Mouse (Mus musculus) cerebellum, adult 2 months (tissue): ENCODE measurements around the gene Trmt1l. TPM values are rescaled to one million over a fixed set of nuclear protein-coding genes. Genes with fewer than 3 reads are reported as not detected.

Experiments used
- DNase-seq, 2 experiments: peaks; one replicate each; pipeline ENCODE4 v3.0.0; 2021
- H3K27ac ChIP-seq: fragments of 200-500 bp; 2 replicates; pipeline ENCODE4 v1.5.1; 2012; ENCODE audit warnings: low read length, control low read depth, inconsistent platforms; ENCODE audit not compliant: insufficient read depth
- H3K27me3 ChIP-seq: fragments of 200-500 bp; 2 replicates; pipeline ENCODE4 v1.6.1; 2012; ENCODE audit warnings: inconsistent platforms, mild to moderate bottlenecking, low read length, moderate library complexity; ENCODE audit not compliant: control insufficient read depth, insufficient read depth
- H3K4me1 ChIP-seq: fragments of 200-500 bp; 2 replicates; pipeline ENCODE4 v1.6.1; 2011; ENCODE audit warnings: low read length; ENCODE audit not compliant: control insufficient read depth, insufficient read depth
- H3K4me3 ChIP-seq: fragments of 200-500 bp; replicated peaks from 2 replicates; pipeline ENCODE3; 2011; ENCODE audit warnings: mild to moderate bottlenecking, low read depth, low read length, control low read depth; ENCODE audit not compliant: insufficient read depth
- CTCF ChIP-seq: fragments of 200-500 bp; IDR thresholded peaks from 2 replicates; pipeline ENCODE4 v1.5.1; 2011; ENCODE audit warnings: low read depth, mild to moderate bottlenecking, control low read depth, low read length, moderate library complexity, borderline replicate concordance; ENCODE audit not compliant: insufficient read depth
- POLR2A ChIP-seq: fragments of 200-500 bp; IDR thresholded peaks from 2 replicates; pipeline ENCODE4 v1.6.1; 2011; ENCODE audit warnings: low read length, control low read depth, borderline replicate concordance; ENCODE audit not compliant: insufficient read depth
- WGBS: fragments of 180-500 bp; shearing (Covaris S2); methylation state at CpG from one replicate; pipeline ENCODE4 v1.1.7; 2018; 5-methylcytosine and 5-hydroxymethylcytosine counted together
- polyA plus RNA-seq: library from polyadenylated mRNA; depleted of rRNA; stranded (reverse); fragments of >200 nt; gene quantifications from 2 replicates; pipeline ENCODE4 v1.2.3, GENCODE M21; 2012

The Trmt1l gene
- polyA plus RNA-seq, 1 experiment: 30.8 TPM

DNA sequence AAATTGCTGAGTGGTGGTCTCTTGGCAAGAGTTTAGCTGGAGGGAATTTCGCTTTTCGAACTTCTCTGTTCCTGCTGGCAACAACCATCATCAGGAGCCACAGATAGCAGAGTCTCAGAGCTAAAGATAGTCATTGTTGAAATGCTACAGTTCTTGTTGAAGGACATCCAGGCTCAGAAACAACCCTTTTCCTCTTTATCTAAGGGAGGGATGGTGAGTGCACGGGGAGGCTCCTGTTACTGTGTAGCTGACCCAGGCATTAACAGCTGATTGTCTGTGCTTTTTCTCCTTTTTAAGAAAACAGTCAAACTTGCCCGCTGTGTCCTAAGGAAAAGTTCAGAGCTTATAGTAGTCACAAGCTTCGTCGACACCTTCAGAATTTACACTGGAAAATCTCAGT lies 7.1 kb downstream of the Trmt1l start:
- no peak overlapping the region for H3K27ac ChIP-seq
- H3K27me3 ChIP-seq: no peaks in the 10 kb centered on the region
- no peaks in the 10 kb centered on the region for H3K4me1 ChIP-seq
- TF ChIP-seq CTCF (no peak), POLR2A (no peak)
- no peak overlapping the region for H3K4me3 ChIP-seq
- 89% methylated on average over 6 of the region's 6 CpGs for WGBS
- DNase-seq: no peak

DNA sequence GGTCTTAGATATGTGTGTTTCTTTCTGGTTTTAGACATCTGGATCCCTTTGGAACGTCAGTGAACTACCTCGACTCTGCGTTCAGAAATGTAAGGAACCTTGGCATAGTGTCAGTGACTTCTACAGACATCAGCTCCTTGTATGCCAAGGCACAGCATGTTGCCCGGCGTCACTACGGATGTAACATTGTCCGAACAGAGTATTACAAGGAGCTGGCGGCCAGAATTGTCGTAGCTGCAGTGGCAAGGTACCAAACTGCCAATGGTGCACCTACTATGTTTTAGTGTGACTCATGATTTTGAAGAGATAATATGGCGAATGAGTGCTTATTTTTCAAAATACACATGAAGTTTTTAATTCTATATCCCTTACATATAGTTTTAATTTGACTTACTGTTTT lies 21.5 kb downstream of the Trmt1l start:
- peak; percentile 15 to 56 for DNase-seq
- Histone ChIP-seq H3K27me3 (no peaks in the 10 kb centered on the region), H3K4me3 (no peak overlapping the region), H3K4me1 (no peaks in the 10 kb centered on the region), H3K27ac (no peak overlapping the region)
- TF ChIP-seq CTCF (no peak), POLR2A (no peak)
- WGBS: 17% methylated on average over 10 of the region's 10 CpGs

DNA sequence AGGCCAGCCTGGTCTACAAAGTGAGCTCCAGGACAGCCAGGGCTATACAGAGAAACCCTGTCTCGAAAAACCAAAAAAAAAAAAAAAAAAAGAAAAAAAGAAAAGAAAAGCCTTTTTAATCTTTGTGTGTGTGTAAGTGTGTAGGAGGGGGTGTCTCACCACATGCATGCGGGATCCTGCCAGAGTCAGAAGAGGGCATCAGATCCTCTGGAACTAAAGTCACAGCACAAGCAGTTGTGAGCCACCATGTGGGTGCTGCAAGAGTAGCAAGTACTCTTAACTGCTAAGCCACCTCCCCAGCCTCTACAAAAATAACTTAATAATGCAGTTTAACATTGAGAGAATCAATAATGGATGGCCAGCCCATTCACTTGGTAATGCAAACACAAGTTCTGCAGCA lies 22.5 kb downstream of the Trmt1l start:
- Histone ChIP-seq H3K4me1 (no peaks in the 10 kb centered on the region), H3K4me3 (no peak overlapping the region), H3K27ac (no peak overlapping the region), H3K27me3 (no peaks in the 10 kb centered on the region)
- TF ChIP-seq CTCF (no peak), POLR2A (no peak)
- 97% methylated on average over 1 of the region's 2 CpGs for WGBS
- DNase-seq: no peak

DNA sequence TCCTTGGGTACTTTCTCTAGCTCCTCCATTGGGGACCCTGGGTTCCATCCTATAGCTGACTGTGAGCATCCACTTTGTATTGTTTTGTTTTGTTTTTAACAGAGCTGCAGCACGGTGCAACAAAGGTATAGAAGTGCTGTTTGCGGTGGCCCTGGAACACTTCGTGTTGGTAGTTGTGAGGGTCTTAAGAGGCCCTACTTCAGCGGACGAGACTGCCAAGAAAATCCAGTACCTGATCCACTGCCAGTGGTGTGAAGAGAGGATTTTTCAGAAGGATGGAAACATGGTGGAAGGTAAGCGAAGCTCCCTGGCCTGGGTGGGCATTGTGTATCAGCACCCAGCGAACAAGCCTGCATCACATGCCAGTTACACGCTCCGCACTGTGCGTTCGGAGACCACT lies 23.6 kb downstream of the Trmt1l start:
- H3K4me3 ChIP-seq: no peak overlapping the region
- TF ChIP-seq POLR2A: no peak
- TF ChIP-seq CTCF: no peak
- no peak for DNase-seq
- 95% methylated on average over 11 of the region's 11 CpGs for WGBS
- H3K27me3 ChIP-seq: no peaks in the 10 kb centered on the region
- H3K4me1 ChIP-seq: no peaks in the 10 kb centered on the region
- no peak overlapping the region for H3K27ac ChIP-seq

DNA sequence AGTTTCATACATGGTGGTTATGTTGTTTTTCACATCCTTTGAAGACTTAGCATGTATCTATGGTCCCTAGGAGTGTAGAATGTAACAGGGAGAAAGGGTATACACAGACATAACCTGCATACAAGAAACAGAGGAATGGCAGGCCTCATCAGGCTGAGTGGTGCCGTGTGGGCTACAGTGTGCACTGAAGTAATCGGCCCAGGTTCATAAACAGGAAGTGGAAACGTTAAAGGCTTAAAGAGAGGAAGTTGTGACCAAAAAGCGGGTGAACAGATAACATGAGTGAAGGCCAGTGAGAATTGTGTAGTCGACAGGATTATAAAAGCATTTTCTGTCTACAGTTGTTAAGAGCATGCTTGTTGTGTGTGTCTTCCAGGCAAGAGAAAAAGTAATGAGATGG lies 28.7 kb downstream of the Trmt1l start:
- no peaks in the 10 kb centered on the region for H3K27me3 ChIP-seq
- TF ChIP-seq POLR2A: no peak
- no peak for TF ChIP-seq CTCF
- H3K4me1 ChIP-seq: no peaks in the 10 kb centered on the region
- no peak for DNase-seq
- H3K4me3 ChIP-seq: no peak overlapping the region
- WGBS: 89% methylated on average over 5 of the region's 5 CpGs
- H3K27ac ChIP-seq: no peak overlapping the region

DNA sequence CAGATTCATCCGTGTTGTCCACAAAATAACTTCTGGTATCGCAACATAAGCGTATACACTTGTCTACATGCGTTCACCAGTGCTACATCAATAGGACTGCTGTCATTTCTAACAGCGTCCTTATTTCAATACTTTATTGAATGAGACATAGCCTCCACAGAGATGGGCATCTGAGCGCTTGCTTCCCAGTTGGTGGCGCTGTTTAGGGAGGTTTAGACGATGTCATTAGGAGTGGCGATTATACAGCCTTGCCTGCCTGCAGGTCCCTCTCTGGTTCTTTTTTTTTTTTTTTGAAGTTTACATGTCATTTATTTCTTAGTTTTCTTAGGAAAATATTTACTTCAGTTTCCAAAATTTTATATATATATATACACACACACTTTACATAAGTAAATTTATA lies 32.9 kb downstream of the Trmt1l start:
- no peak overlapping the region for H3K27ac ChIP-seq
- H3K27me3 ChIP-seq: no peaks in the 10 kb centered on the region
- no peak for TF ChIP-seq POLR2A
- no peak for TF ChIP-seq CTCF
- DNase-seq: no peak
- 78% methylated on average over 9 of the region's 9 CpGs for WGBS
- no peaks in the 10 kb centered on the region for H3K4me1 ChIP-seq
- no peak overlapping the region for H3K4me3 ChIP-seq

DNA sequence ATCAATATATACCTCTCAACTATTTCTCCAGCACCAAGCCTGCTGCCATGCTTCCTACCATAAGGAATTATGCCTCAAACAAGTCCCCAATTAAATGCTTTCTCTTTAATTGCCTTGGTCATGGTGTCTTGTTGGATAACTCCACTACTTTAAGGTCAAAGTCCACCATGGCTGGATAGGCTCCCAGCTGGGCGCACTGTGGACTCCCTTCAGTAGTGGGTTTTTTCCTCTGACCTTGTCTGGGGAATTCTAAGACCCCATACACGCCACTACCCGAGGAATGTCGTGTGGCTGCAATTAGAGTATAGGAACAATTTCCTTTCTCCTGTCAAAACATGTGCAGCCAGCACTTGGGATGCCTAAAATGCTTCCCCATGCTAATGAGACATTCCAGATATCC lies 36.6 kb downstream of the Trmt1l start:
- no peak for DNase-seq
- H3K4me3 ChIP-seq: no peak overlapping the region
- no peaks in the 10 kb centered on the region for H3K27me3 ChIP-seq
- H3K27ac ChIP-seq: no peak overlapping the region
- no peaks in the 10 kb centered on the region for H3K4me1 ChIP-seq
- TF ChIP-seq POLR2A: no peak
- no peak for TF ChIP-seq CTCF
- 55% methylated on average over 4 of the region's 4 CpGs for WGBS

DNA sequence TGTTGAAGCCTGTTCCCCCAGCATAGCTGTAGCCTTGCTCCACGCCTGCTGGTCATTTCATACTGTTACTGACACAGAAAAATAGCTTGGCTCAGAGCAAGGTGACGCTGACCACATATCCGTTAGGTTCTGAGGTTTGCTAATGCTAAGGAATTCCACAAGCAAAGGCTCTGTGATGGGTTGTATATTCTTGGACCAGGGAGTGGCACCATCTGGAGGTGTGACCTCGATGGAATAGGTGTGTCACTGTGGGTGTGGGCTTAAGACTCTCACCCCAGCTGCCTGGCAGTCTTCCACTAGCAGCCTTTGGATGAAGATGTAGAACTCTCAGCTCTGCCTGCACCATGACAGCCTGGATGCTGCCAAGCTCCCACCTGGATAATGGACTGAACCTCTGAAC lies 38.2 kb downstream of the Trmt1l start:
- no peak for DNase-seq
- TF ChIP-seq POLR2A (no peak), CTCF (no peak)
- 39% methylated on average over 4 of the region's 4 CpGs for WGBS
- Histone ChIP-seq H3K4me1 (no peaks in the 10 kb centered on the region), H3K4me3 (no peak overlapping the region), H3K27ac (no peak overlapping the region), H3K27me3 (no peaks in the 10 kb centered on the region)
